Mouse (Mus musculus) lung, postnatal 0 days (tissue): ENCODE measurements around the gene Gm14322. TPM values are rescaled to one million over a fixed set of nuclear protein-coding genes. Genes with fewer than 3 reads are reported as not detected.
"Not testable (repeated sequence)": the region's sequence is repeated elsewhere in the genome, so short reads cannot be mapped to it uniquely, and the experiment has no call there.

ENCODE experiments used
- ATAC-seq: fragments of 200-750 bp; cut with Nextera tagmentation; 2 replicates; pipeline ENCODE4 v1.8.0; 2017; ENCODE audit warnings: moderate library complexity
- DNase-seq: peaks from one replicate; pipeline ENCODE4 v3.0.0-alpha.2; 2016; ENCODE audit warnings: low spot score
- H3K27ac ChIP-seq: fragments of 300-500 bp; sonication (generic); 2 replicates; pipeline ENCODE4 v1.5.1; 2014; ENCODE audit warnings: antibody characterized with exemption, mild to moderate bottlenecking, low read length, mixed read lengths
- H3K27me3 ChIP-seq: fragments of 300-500 bp; sonication (generic); replicated peaks from 2 replicates; pipeline ENCODE4 v1.6.1; 2014; ENCODE audit warnings: low read length, mixed read lengths; ENCODE audit not compliant: insufficient read depth
- H3K36me3 ChIP-seq: fragments of 300-500 bp; sonication (generic); 2 replicates; pipeline ENCODE4 v1.6.1; 2014; ENCODE audit warnings: low read length, mixed read lengths; ENCODE audit not compliant: insufficient read depth
- H3K4me1 ChIP-seq: fragments of 300-500 bp; sonication (generic); 2 replicates; pipeline ENCODE4 v1.6.1; 2014; ENCODE audit warnings: antibody characterized with exemption, low read depth, low read length, mixed read lengths; ENCODE audit not compliant: insufficient read depth
- H3K4me2 ChIP-seq: fragments of 300-500 bp; sonication (generic); replicated peaks from 2 replicates; pipeline ENCODE4 v1.6.1; 2014; ENCODE audit warnings: low read depth, mild to moderate bottlenecking, low read length, moderate library complexity, mixed read lengths
- H3K4me3 ChIP-seq: fragments of 300-500 bp; sonication (generic); 2 replicates; pipeline ENCODE4 v1.5.1; 2014; ENCODE audit warnings: low read depth, low read length
- H3K9ac ChIP-seq: fragments of 300-500 bp; sonication (generic); replicated peaks from 2 replicates; pipeline ENCODE4 v1.6.1; 2014; ENCODE audit warnings: low read depth, mild to moderate bottlenecking
- H3K9me3 ChIP-seq: fragments of 300-500 bp; sonication (generic); 2 replicates; pipeline ENCODE4 v1.6.1; 2016; ENCODE audit warnings: low read length, mixed read lengths
- WGBS: fragments of 180-500 bp; shearing (Covaris S2); extraction: QIAGEN DNeasy Blood & Tissue Kit; methylation state at CpG from one replicate; pipeline ENCODE4 v1.1.7; 2014; 5-methylcytosine and 5-hydroxymethylcytosine counted together
- polyA plus RNA-seq: library from polyadenylated mRNA; unstranded; fragments of >200 nt; fragmentation: Nextera tagmentation; extraction: Ambion mirVana; gene quantifications from 2 replicates; pipeline ENCODE4 v1.2.1, GENCODE M21; 2015

Gm14322 gene
- polyA plus RNA-seq: 9.0 and 9.7 TPM in 2 replicates

GRCm38 (mm10) chr2:177758941-177759558 lies at the start of gene Gm14322:
TSS of gene Gm14322 (plus strand) at chr2:177759288.
- H3K4me3 ChIP-seq: peak within 1 kb of the TSS; percentile 23; the same call in 1 of the 2 replicates
- 8% methylated on average over 9 of the region's 9 CpGs for WGBS
- not testable (repeated sequence) for H3K9me3 ChIP-seq, H3K4me1 ChIP-seq, H3K36me3 ChIP-seq, H3K27ac ChIP-seq, H3K9ac ChIP-seq, ATAC-seq, H3K27me3 ChIP-seq
- peak within 1 kb of the TSS; percentile 22; the same call in 1 of the 2 replicates for H3K4me2 ChIP-seq
- peak; percentile 6 for DNase-seq

DNA sequence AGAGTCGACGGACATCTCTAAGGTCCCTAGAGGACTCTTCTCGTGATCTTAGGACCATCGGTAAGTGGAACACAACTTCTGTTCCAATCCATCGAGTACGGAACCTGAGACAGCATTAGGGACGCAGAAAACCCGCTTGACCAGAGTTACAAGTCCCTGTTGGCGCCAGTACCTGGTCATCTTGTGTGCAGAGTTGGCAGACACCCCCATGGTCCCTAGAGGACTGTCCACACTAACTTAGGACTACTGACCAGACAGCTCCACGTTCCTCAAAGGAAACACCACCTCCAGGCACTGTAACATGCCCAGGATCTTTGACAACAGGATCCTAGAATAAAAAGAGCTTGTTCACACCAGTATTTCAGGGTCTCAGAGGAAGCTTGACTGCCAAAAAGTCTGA lies 17.6 kb upstream of the Gm14322 start:
- H3K4me3 ChIP-seq, H3K36me3 ChIP-seq, H3K4me2 ChIP-seq, H3K9me3 ChIP-seq, H3K4me1 ChIP-seq, H3K27ac ChIP-seq, H3K27me3 ChIP-seq, DNase-seq, H3K9ac ChIP-seq, ATAC-seq: not testable (repeated sequence)
- WGBS: 74% methylated on average over 4 of the region's 10 CpGs

GRCm38 (mm10) chr2:177787351-177787750 lies 28.3 kb downstream of the Gm14322 start:
- H3K4me3 ChIP-seq, H3K4me1 ChIP-seq, H3K4me2 ChIP-seq, H3K27ac ChIP-seq, H3K36me3 ChIP-seq, DNase-seq, H3K27me3 ChIP-seq, ATAC-seq, H3K9me3 ChIP-seq, H3K9ac ChIP-seq: not testable (repeated sequence)
- WGBS: 40% methylated on average over 1 of the region's 1 CpGs

DNA sequence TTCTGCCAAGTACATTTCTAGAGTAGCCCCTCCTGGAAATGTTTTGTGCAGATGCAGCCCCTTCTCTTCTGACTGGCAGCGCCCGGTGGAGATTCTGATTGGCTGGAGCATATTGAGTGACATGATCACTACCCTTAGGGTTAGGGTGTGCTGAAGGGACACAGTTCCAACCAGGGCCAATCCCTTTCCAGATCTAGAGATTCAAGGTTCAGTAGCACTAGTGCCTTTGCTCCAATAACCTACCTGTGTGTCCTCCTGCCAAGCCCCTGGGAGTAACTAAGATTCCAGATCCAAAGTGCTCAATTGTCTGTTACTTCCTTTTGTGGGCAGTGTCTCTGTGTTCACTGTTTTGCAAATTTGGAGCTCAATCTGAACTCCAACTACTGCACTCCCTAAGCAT lies 47.1 kb downstream of the Gm14322 start:
- not testable (repeated sequence) for H3K27me3 ChIP-seq, DNase-seq, ATAC-seq, H3K4me1 ChIP-seq, H3K9me3 ChIP-seq, H3K36me3 ChIP-seq, H3K4me2 ChIP-seq, H3K4me3 ChIP-seq, H3K9ac ChIP-seq, H3K27ac ChIP-seq
- no CpG with 5 or more reads among the region's 2 CpGs for WGBS

Other genes with a start within 250 kb of the Gm14322 start
- not detected in 2 replicates for gene Gm14406, start 181.1 kb upstream of the Gm14322 start, polyA plus RNA-seq
- 26.7 and 28.0 TPM in 2 replicates for gene Gm14325, start 81.0 kb downstream of the Gm14322 start, polyA plus RNA-seq
- gene Gm14327, start 137.8 kb downstream of the Gm14322 start, polyA plus RNA-seq: 3.7 and 4.7 TPM in 2 replicates
- gene Zfp972, start 166.3 kb downstream of the Gm14322 start, polyA plus RNA-seq: 0.45 and 0.80 TPM in 2 replicates
- gene Gm14326, start 198.0 kb downstream of the Gm14322 start, polyA plus RNA-seq: 15.4 and 16.2 TPM in 2 replicates